Mouse (Mus musculus): ENCODE data around the gene Kcna6.
A peak's percentile ranks its signal among the peaks of the same experiment; 100 is the strongest.

Kcna6 gene

GRCm38 (mm10) chr6:126732645-126733044 lies 7.8 kb downstream of the Kcna6 start:
- no peak for DNase-seq

GRCm38 (mm10) chr6:126728803-126729202 lies 11.7 kb downstream of the Kcna6 start:
- no peak for DNase-seq

GRCm38 (mm10) chr6:126718423-126719087 lies 21.9 kb downstream of the Kcna6 start:
- no peak for DNase-seq

GRCm38 (mm10) chr6:126712531-126712930 lies 27.9 kb downstream of the Kcna6 start:
- peak; percentile 30 for DNase-seq

GRCm38 (mm10) chr6:126705936-126706335 lies 34.5 kb downstream of the Kcna6 start:
- DNase-seq = peak; percentile 10

GRCm38 (mm10) chr6:126704430-126704829 lies 36.0 kb downstream of the Kcna6 start:
- DNase-seq = peak; percentile 4

- peak; percentile 72 for DNase-seq
These were observed 38.4 kb downstream of the Kcna6 start for GRCm38 (mm10) chr6:126702116-126702515.

GRCm38 (mm10) chr6:126701196-126701595 lies 39.3 kb downstream of the Kcna6 start:
- DNase-seq = no peak

- DNase-seq = no peak
These were observed 40.5 kb downstream of the Kcna6 start for GRCm38 (mm10) chr6:126699995-126700394.

GRCm38 (mm10) chr6:126687120-126687519 lies 53.4 kb downstream of the Kcna6 start:
- DNase-seq = no peak

GRCm38 (mm10) chr6:126685135-126685534 lies 55.3 kb downstream of the Kcna6 start:
- no peak for DNase-seq

- no peak for DNase-seq
These were observed 61.5 kb downstream of the Kcna6 start for GRCm38 (mm10) chr6:126678961-126679360.

- DNase-seq = no peak
These were observed 73.5 kb downstream of the Kcna6 start for GRCm38 (mm10) chr6:126667001-126667400.

GRCm38 (mm10) chr6:126666091-126666490 lies 74.4 kb downstream of the Kcna6 start:
- no peak for DNase-seq

- DNase-seq = no peak
These were observed 75.9 kb downstream of the Kcna6 start for GRCm38 (mm10) chr6:126664569-126664968.

Measured in lung, postnatal 36 days (tissue).